Mouse (Mus musculus) cerebellum, adult 2 months (tissue): ENCODE measurements around the gene Aff3. TPM values are rescaled to one million over a fixed set of nuclear protein-coding genes. Genes with fewer than 3 reads are reported as not detected.

Experiments used
- DNase-seq, 2 experiments: peaks; one replicate each; pipeline ENCODE4 v3.0.0; 2021
- H3K27ac ChIP-seq: fragments of 200-500 bp; 2 replicates; pipeline ENCODE4 v1.5.1; 2012; ENCODE audit warnings: low read length, control low read depth, inconsistent platforms; ENCODE audit not compliant: insufficient read depth
- H3K27me3 ChIP-seq: fragments of 200-500 bp; 2 replicates; pipeline ENCODE4 v1.6.1; 2012; ENCODE audit warnings: inconsistent platforms, mild to moderate bottlenecking, low read length, moderate library complexity; ENCODE audit not compliant: control insufficient read depth, insufficient read depth
- H3K4me1 ChIP-seq: fragments of 200-500 bp; 2 replicates; pipeline ENCODE4 v1.6.1; 2011; ENCODE audit warnings: low read length; ENCODE audit not compliant: control insufficient read depth, insufficient read depth
- H3K4me3 ChIP-seq: fragments of 200-500 bp; replicated peaks from 2 replicates; pipeline ENCODE3; 2011; ENCODE audit warnings: mild to moderate bottlenecking, low read depth, low read length, control low read depth; ENCODE audit not compliant: insufficient read depth
- CTCF ChIP-seq: fragments of 200-500 bp; IDR thresholded peaks from 2 replicates; pipeline ENCODE4 v1.5.1; 2011; ENCODE audit warnings: low read depth, mild to moderate bottlenecking, control low read depth, low read length, moderate library complexity, borderline replicate concordance; ENCODE audit not compliant: insufficient read depth
- POLR2A ChIP-seq: fragments of 200-500 bp; IDR thresholded peaks from 2 replicates; pipeline ENCODE4 v1.6.1; 2011; ENCODE audit warnings: low read length, control low read depth, borderline replicate concordance; ENCODE audit not compliant: insufficient read depth
- WGBS: fragments of 180-500 bp; shearing (Covaris S2); methylation state at CpG from one replicate; pipeline ENCODE4 v1.1.7; 2018; 5-methylcytosine and 5-hydroxymethylcytosine counted together
- polyA plus RNA-seq: library from polyadenylated mRNA; depleted of rRNA; stranded (reverse); fragments of >200 nt; gene quantifications from 2 replicates; pipeline ENCODE4 v1.2.3, GENCODE M21; 2012

Aff3 gene
- polyA plus RNA-seq, 1 experiment: 19.8 TPM

- peaks cover 21% of the 10 kb centered on the region for H3K4me1 ChIP-seq
- no peaks in the 10 kb centered on the region for H3K27me3 ChIP-seq
- WGBS: 86% methylated on average over 10 of the region's 10 CpGs
- DNase-seq: no peak
- TF ChIP-seq CTCF: peak; percentile 21; the same call in 1 of the 2 replicates
- TF ChIP-seq POLR2A: no peak
- no peak overlapping the region for H3K4me3 ChIP-seq
- no peak overlapping the region for H3K27ac ChIP-seq
These were observed 462.1 kb downstream of the Aff3 start for GRCm38 (mm10) chr1:38202475-38203183.

- Histone ChIP-seq H3K27ac (no peak overlapping the region), H3K27me3 (no peaks in the 10 kb centered on the region), H3K4me3 (no peak overlapping the region), H3K4me1 (peaks cover 21% of the 10 kb centered on the region)
- DNase-seq: no peak
- no peak for TF ChIP-seq POLR2A
- WGBS: 100% methylated on average over 3 of the region's 3 CpGs
These were observed 463.0 kb downstream of the Aff3 start for GRCm38 (mm10) chr1:38201796-38202195.

DNA sequence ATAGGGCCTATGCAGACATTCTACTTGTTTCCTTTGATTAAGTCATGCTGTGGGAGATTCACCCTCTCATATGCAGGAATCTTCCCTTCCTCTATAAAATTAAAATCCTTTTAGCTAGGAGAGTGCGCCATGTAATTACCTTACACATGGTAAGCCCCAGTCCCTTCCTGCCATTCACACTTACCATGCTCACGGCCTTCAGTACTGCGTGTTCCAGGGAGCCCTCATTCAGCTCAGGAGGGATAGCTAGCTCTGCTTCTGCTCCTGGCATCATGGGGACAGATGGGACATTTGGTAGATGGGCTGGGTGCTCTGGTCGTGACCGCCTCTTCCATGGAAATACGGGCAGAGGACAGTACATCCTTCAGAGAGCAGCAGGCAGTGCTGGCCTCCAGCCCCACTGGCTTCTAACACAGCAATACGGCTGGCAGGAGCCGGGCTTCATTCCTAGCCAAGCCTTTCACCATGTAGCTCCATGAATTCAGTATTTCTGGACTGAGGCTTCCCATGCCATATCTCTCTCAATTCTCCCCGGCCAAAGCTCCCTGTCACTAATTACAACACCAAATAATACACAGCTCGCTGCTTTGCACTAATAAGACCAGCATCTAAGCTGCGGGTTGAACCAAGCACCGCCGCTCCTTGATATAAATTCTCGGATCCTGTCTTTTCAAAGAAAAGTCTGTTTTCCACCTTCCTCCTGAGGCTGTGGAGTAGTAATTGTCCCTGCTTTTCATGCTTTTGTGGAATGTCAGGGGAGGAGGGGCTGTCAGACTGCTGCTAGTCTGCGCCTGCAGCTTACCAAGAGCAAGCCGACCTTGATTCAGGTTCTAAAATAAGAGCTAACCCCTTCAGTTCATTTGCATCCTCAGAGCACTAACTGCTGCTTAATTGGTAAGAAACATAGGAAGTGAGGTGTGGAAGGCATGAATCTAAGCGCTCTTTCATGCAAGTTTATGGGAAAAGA is 464.8 kb downstream of the Aff3 start:
- no peak for TF ChIP-seq POLR2A
- no peak for TF ChIP-seq CTCF
- Histone ChIP-seq H3K27ac (peak overlapping the region; percentile 1; the same call in 1 of the 2 replicates), H3K27me3 (no peaks in the 10 kb centered on the region), H3K4me1 (peaks cover 21% of the 10 kb centered on the region), H3K4me3 (no peak overlapping the region)
- peak; percentile 81 to 91 for DNase-seq
- WGBS: 26% methylated on average over 17 of the region's 17 CpGs

DNA sequence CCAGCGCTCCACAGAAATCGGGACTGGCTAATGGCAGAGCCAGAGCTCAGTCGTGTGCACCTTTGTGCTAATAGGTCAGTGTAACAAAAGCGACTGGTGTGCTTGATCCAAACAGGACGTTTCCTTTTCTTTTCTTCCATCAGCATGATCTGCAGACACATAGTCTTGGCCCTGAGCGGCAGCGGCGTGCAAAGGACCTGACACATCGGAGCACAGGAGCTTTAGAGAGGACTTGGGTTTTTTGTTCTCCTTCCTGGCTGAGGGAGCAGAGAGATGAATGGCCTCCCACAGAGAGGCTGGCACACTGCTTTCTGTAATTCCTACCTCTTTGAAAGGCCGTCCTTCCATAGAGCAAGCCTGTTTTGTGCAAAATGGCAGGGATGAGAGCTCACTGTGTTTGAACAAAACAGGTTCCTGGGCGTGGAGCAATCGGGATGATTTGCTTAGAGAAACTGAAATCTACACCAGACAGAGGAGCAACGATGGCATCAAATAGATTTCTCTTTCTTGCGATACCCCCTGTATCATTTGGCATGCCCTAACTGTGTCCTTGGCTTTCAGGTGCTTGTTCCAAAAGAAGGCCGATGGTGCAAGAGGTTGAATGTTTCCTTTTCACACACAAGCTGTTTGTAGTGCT is 466.2 kb downstream of the Aff3 start:
- Histone ChIP-seq H3K4me3 (no peak overlapping the region), H3K4me1 (peaks cover 21% of the 10 kb centered on the region), H3K27me3 (no peaks in the 10 kb centered on the region), H3K27ac (no peak overlapping the region)
- peak; percentile 54 to 65 for DNase-seq
- TF ChIP-seq POLR2A (no peak), CTCF (no peak)
- WGBS: 47% methylated on average over 15 of the region's 15 CpGs

- 91% methylated on average over 8 of the region's 8 CpGs for WGBS
- H3K27me3 ChIP-seq: no peaks in the 10 kb centered on the region
- no peak for DNase-seq
- no peak overlapping the region for H3K27ac ChIP-seq
- H3K4me3 ChIP-seq: no peak overlapping the region
- peaks cover 21% of the 10 kb centered on the region for H3K4me1 ChIP-seq
- no peak for TF ChIP-seq CTCF
- TF ChIP-seq POLR2A: no peak
These were observed 467.5 kb downstream of the Aff3 start for GRCm38 (mm10) chr1:38197145-38197682.

GRCm38 (mm10) chr1:38195721-38196120 is 469.0 kb downstream of the Aff3 start:
- no peak overlapping the region for H3K27ac ChIP-seq
- TF ChIP-seq CTCF (no peak), POLR2A (no peak)
- no peaks in the 10 kb centered on the region for H3K27me3 ChIP-seq
- peaks cover 21% of the 10 kb centered on the region for H3K4me1 ChIP-seq
- 78% methylated on average over 3 of the region's 3 CpGs for WGBS
- DNase-seq: no peak
- H3K4me3 ChIP-seq: no peak overlapping the region

GRCm38 (mm10) chr1:38186227-38186545 is 478.6 kb downstream of the Aff3 start:
- no peak for DNase-seq
- Histone ChIP-seq H3K27me3 (no peaks in the 10 kb centered on the region), H3K4me1 (no peaks in the 10 kb centered on the region), H3K4me3 (no peak overlapping the region), H3K27ac (no peak overlapping the region)
- TF ChIP-seq POLR2A (no peak), CTCF (no peak)
- WGBS: 98% methylated on average over 5 of the region's 5 CpGs
